Mouse (Mus musculus): Measurements from ENCODE around the gene Ptprd. TPM values are rescaled to one million over a fixed set of nuclear protein-coding genes. Genes with fewer than 3 reads are reported as not detected.

Gene Ptprd
- total and polyA plus RNA-seq, 2 experiments from 2014 or later = 5.6 to 23.3 TPM

GRCm38 (mm10) chr4:77259972-77260290, 951.8 kb downstream of the Ptprd start:
- no peak for ATAC-seq (ENCODE audit: insufficient read depth, low read depth)
- TF ChIP-seq EP300 (IDR thresholded peaks at IDR 0.05; ENCODE audit: low read depth) (no peak), CTCF (IDR thresholded peaks at IDR 0.05; ENCODE audit: low read depth) (no peak)
- WGBS = 69% methylated on average over 1 of the region's 1 CpGs
- Histone ChIP-seq H3K9me3 (replicated peaks; ENCODE audit: control insufficient read depth, low read length) (no peaks in the 10 kb centered on the region), H3K4me3 (ENCODE audit: low read depth, low read length) (no peak overlapping the region), H3K4me1 (ENCODE audit: control insufficient read depth, insufficient read depth) (peaks cover 11% of the 10 kb centered on the region; the same call in 1 of the 2 replicates), H3K36me3 (replicated peaks; ENCODE audit: control insufficient read depth, insufficient read depth, low read length) (no peaks in the 10 kb centered on the region), H3K27me3 (ENCODE audit: control insufficient read depth, insufficient read depth, low read length) (no peaks in the 10 kb centered on the region), H3K4me2 (ENCODE audit: low read depth, low read length) (peak overlapping the region; percentile 38; the same call in 1 of the 2 replicates), H3K27ac (ENCODE audit: low read depth) (no peak overlapping the region), H3K9ac (replicated peaks; ENCODE audit: low read depth, low read length) (no peak overlapping the region)
- DNase-seq (ENCODE audit: low spot score) = no peak

- no peak overlapping the region for H3K4me3 ChIP-seq (ENCODE audit: low read depth, low read length)
- peak overlapping the region; percentile 38 for H3K4me2 ChIP-seq (ENCODE audit: low read depth, low read length)
- ATAC-seq (ENCODE audit: insufficient read depth, low read depth) (peak; percentile 66; the same call in 1 of the 2 replicates), DNase-seq (ENCODE audit: low spot score) (peak; percentile 13)
- 27% methylated on average over 8 of the region's 8 CpGs for WGBS
- no peak overlapping the region for H3K27ac ChIP-seq (ENCODE audit: low read depth)
- peaks cover 11% of the 10 kb centered on the region; the same call in 1 of the 2 replicates for H3K4me1 ChIP-seq (ENCODE audit: control insufficient read depth, insufficient read depth)
- H3K36me3 ChIP-seq (replicated peaks; ENCODE audit: control insufficient read depth, insufficient read depth, low read length) = no peaks in the 10 kb centered on the region
- H3K27me3 ChIP-seq (ENCODE audit: control insufficient read depth, insufficient read depth, low read length) = no peaks in the 10 kb centered on the region
- TF ChIP-seq CTCF (IDR thresholded peaks at IDR 0.05; ENCODE audit: low read depth) (no peak), EP300 (IDR thresholded peaks at IDR 0.05; ENCODE audit: low read depth) (no peak)
- H3K9ac ChIP-seq (replicated peaks; ENCODE audit: low read depth, low read length) = no peak overlapping the region
- no peaks in the 10 kb centered on the region for H3K9me3 ChIP-seq (replicated peaks; ENCODE audit: control insufficient read depth, low read length)
Measured at GRCm38 (mm10) chr4:77259250-77259971, 952.4 kb downstream of the Ptprd start.

- TF ChIP-seq CTCF (IDR thresholded peaks at IDR 0.05; ENCODE audit: low read depth) (no peak), EP300 (IDR thresholded peaks at IDR 0.05; ENCODE audit: low read depth) (no peak)
- DNase-seq (ENCODE audit: low spot score) (no peak), ATAC-seq (ENCODE audit: insufficient read depth, low read depth) (no peak)
- no peak overlapping the region for H3K4me2 ChIP-seq (ENCODE audit: low read depth, low read length)
- no peaks in the 10 kb centered on the region for H3K36me3 ChIP-seq (replicated peaks; ENCODE audit: control insufficient read depth, insufficient read depth, low read length)
- H3K27ac ChIP-seq (ENCODE audit: low read depth) = no peak overlapping the region
- WGBS = 67% methylated on average over 4 of the region's 4 CpGs
- no peak overlapping the region for H3K9ac ChIP-seq (replicated peaks; ENCODE audit: low read depth, low read length)
- no peak overlapping the region for H3K4me3 ChIP-seq (ENCODE audit: low read depth, low read length)
- H3K27me3 ChIP-seq (ENCODE audit: control insufficient read depth, insufficient read depth, low read length) = no peaks in the 10 kb centered on the region
- H3K4me1 ChIP-seq (ENCODE audit: control insufficient read depth, insufficient read depth) = no peaks in the 10 kb centered on the region
- H3K9me3 ChIP-seq (replicated peaks; ENCODE audit: control insufficient read depth, low read length) = no peaks in the 10 kb centered on the region
Measured at GRCm38 (mm10) chr4:77251188-77251587, 960.6 kb downstream of the Ptprd start.

- Histone ChIP-seq H3K4me1 (ENCODE audit: control insufficient read depth, insufficient read depth) (no peaks in the 10 kb centered on the region), H3K36me3 (replicated peaks; ENCODE audit: control insufficient read depth, insufficient read depth, low read length) (no peaks in the 10 kb centered on the region), H3K4me2 (ENCODE audit: low read depth, low read length) (no peak overlapping the region), H3K9ac (replicated peaks; ENCODE audit: low read depth, low read length) (no peak overlapping the region), H3K27me3 (ENCODE audit: control insufficient read depth, insufficient read depth, low read length) (no peaks in the 10 kb centered on the region), H3K9me3 (replicated peaks; ENCODE audit: control insufficient read depth, low read length) (no peaks in the 10 kb centered on the region), H3K27ac (ENCODE audit: low read depth) (no peak overlapping the region), H3K4me3 (ENCODE audit: low read depth, low read length) (no peak overlapping the region)
- ATAC-seq (ENCODE audit: insufficient read depth, low read depth) = no peak
- no peak for TF ChIP-seq CTCF (IDR thresholded peaks at IDR 0.05; ENCODE audit: low read depth)
- TF ChIP-seq EP300 (IDR thresholded peaks at IDR 0.05; ENCODE audit: low read depth) = no peak
- no peak for DNase-seq (ENCODE audit: low spot score)
- WGBS = 44% methylated on average over 1 of the region's 1 CpGs
Measured at GRCm38 (mm10) chr4:77249801-77250200, 962.0 kb downstream of the Ptprd start.

DNA sequence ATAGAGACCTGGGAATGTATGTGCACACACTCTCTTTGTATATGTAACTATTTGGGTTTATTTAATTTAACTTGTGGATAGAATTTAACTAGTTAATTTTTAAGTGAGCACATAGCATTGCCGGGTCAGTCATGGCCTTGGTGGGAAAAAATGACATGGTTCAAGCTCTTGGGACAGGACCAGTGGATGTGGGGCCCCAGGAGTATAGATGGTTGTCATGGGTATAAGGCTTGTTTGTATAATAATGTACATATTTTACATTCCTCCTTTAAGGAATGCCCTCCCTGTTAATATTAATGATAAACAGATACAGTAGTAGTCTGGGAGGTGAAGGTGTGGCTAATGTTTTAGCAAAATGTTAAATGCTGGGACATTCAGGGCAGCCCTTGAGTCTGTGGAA, 962.8 kb downstream of the Ptprd start:
- H3K4me1 ChIP-seq (ENCODE audit: control insufficient read depth, insufficient read depth) = no peaks in the 10 kb centered on the region
- ATAC-seq (ENCODE audit: insufficient read depth, low read depth) (no peak), DNase-seq (ENCODE audit: low spot score) (no peak)
- H3K27me3 ChIP-seq (ENCODE audit: control insufficient read depth, insufficient read depth, low read length) = no peaks in the 10 kb centered on the region
- no peaks in the 10 kb centered on the region for H3K36me3 ChIP-seq (replicated peaks; ENCODE audit: control insufficient read depth, insufficient read depth, low read length)
- no peak overlapping the region for H3K27ac ChIP-seq (ENCODE audit: low read depth)
- no peak overlapping the region for H3K9ac ChIP-seq (replicated peaks; ENCODE audit: low read depth, low read length)
- H3K4me3 ChIP-seq (ENCODE audit: low read depth, low read length) = no peak overlapping the region
- no peaks in the 10 kb centered on the region for H3K9me3 ChIP-seq (replicated peaks; ENCODE audit: control insufficient read depth, low read length)
- TF ChIP-seq CTCF (IDR thresholded peaks at IDR 0.05; ENCODE audit: low read depth) = no peak
- WGBS = 75% methylated on average over 1 of the region's 1 CpGs
- H3K4me2 ChIP-seq (ENCODE audit: low read depth, low read length) = no peak overlapping the region
